Mouse (Mus musculus): ENCODE measurements at regions not wholly inside any gene's neighbourhood (a gene's known extent, or its start where the extent isn't known, plus 50 kb on each side); places are given as distances from the start of the nearest gene placed in this dataset.
"Not testable (repeated sequence)": the region's sequence is repeated elsewhere in the genome, so short reads cannot be mapped to it uniquely, and the experiment has no call there.

DNA sequence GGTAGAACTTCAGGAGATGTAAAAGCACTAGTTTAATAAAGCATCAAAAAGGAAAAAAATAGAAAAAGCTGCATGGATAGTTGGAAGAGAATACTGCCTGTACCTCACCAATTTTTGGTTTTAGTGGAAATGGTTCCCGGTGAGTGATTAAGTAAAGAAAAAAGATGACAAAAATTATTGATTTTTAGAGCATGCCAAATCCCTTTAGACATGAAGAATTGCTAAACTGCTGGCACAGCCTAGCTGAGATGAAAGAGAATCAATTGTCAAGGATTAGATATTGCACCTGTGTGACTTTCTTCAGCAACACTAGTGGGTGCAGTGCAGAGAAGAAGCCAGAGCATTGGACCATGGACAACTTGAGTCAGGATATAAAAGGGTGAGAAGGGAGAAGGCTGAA is 348.7 kb upstream of the Cpeb2 start:
- no peak for DNase-seq (ENCODE audit: low read depth, low spot score)

DNA sequence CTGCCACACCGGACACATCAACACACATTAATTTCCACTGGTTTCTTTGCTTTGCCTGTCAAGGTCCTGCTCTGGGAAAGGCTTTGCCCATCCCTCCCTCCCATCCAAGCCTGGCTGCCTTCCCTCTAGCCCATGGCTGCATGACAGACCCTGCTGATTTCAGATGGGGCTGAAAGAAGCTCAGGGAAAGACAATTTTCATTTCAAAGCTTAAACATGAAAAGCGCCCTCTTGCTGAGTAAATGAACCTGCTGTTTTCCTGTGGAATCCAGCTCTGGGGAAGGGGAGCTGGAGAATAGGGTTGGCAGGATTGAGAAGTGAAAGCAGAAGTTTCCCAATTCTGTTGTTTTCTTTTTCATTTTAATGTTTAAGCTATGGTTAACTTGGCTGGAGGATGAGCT is 341.1 kb upstream of the Cpeb2 start:
- no peak for DNase-seq (ENCODE audit: low read depth, low spot score)

DNA sequence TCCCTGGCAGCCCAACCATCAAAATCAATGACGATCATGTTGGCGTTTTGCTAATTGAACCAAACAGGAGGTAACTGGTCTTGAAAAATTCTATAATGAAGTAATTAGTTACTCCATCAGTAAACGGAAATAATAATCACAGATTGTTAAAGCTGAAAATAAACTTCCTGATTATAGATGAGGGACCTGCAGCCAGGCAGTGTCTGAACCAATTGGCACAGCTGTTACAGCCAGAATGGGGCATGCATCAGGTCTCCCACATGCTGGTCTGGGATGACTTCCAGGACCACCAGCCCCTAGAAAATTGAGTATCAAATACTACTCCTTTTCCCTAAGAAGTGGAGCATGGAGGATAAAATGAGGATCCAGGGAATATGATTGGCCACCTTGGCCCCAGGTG is 326.8 kb upstream of the Cpeb2 start:
- no peak for DNase-seq (ENCODE audit: low read depth, low spot score)

DNA sequence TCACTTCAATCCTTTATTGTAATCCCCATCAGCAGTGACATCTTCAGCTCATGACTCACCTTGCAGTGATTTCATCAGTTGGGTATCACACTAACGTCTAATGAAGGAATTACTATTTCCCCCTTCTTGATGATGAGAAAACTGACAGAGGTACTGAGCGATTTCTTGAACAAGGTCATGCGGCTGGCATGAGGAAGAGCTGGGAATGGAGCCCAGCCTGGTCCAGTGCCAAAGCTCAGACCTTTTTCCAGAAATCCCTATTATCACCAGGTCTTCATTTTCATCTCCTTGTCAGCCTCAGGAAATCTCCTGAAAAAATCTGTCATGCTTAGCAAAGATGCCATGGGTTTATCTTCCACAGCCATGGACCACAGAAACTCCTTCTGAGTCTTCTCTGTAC is 313.6 kb upstream of the Cpeb2 start:
- no peak for DNase-seq (ENCODE audit: low read depth, low spot score)

DNA sequence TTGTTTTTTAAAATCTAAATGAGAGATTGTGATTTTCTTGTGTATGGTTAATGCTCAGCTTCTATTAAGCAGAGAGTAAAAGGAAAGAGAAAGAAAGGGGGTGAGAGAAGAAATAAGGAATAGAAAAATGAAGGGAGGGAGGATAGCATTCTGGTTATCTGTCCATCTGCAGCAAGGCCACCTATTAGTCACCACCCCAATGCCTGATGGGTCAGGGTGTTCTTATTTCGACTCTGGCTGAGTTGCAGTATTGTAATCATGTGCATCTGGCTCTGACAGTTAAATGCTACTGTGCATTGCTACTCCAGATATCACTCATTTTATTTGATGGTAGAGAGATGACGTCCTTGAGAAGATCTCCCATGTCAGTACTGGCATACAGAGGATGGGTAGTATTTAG is 300.9 kb upstream of the Cpeb2 start:
- DNase-seq (ENCODE audit: low read depth, low spot score), result no peak

DNA sequence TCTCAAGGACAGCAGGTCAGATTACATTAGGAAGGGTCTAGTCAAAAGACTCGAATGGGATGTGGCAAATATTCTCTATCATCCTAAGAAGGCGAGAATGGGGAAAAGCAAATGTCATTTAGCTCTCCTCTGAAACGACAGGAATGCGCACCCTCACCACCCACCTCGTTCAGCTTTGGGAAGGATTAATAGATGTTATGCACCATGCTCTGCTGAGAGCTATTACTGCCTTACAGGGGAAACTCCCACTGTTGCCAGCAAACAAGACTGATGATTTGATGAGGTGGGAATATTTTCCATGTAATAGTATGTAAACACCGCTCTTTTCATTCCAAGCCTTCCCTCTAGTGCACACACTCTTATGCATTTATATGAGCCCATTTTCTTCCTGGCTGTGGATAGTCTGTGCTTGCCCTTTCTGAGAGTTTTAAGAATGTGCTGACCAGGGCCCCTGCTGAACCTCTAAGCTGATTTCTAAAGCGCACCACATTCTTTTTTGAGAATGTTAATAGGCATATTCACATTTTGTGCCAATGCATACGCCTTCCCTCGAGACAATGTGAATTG is 273.6 kb upstream of the Cpeb2 start:
- DNase-seq (ENCODE audit: low read depth, low spot score), result no peak

DNA sequence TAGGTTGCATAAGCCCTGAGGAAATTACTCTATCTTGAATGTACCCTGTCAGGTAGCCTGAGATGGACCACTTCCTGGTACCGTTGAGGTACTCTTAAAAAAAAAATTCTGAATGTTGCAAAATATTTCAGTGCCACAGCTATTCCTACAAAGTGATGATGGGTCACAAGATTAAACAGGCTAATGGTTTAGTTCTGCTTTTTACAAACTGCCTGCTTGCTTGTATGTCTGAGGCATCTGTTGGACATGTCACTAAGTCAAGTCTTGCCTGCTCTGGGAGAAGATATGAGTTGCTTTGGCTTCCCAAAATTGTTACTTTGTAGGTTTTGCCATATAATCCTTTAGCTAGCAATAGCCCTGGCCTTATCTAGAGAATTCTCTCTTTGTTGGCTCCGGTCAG is 266.0 kb upstream of the Cpeb2 start:
- not testable (repeated sequence) for DNase-seq (ENCODE audit: low read depth, low spot score)

DNA sequence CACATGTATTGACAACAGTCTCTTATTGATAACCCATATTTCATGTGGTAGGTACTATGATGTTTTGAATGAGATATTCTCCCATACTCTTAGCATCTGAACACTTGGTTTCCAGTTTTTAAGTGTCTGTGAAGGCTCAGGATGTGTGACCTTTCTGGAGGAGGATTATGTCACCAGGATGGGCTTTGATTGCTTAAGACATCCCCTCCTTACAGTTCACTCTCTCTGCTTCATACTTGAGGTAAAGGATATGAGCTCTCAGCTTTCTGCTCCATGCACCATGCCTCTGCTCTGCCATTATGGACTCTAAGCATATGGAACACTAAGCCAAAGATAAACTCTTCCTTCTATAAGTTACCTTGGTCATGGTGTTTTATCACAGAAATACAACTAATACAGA is 263.8 kb upstream of the Cpeb2 start:
- DNase-seq (ENCODE audit: low read depth, low spot score), result no peak

DNA sequence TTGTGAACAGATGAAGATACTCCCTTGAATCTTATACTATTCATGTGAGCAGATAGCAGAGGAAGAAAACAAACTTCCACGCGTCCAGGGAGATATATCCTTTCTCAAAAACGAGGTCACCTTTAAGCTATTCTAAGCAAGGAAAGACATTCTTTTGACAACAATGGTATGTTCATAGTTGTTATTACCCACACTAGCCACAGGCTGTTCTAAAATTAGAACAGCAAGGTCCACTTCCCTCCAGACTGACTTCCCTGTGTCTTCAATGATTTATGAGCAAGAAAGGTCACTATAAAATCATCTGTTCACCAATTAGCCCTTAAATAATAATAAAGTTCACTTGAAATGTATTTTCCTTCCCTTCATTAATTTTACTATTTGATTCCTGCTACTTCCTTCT is 263.3 kb upstream of the Cpeb2 start:
- no peak for DNase-seq (ENCODE audit: low read depth, low spot score)

DNA sequence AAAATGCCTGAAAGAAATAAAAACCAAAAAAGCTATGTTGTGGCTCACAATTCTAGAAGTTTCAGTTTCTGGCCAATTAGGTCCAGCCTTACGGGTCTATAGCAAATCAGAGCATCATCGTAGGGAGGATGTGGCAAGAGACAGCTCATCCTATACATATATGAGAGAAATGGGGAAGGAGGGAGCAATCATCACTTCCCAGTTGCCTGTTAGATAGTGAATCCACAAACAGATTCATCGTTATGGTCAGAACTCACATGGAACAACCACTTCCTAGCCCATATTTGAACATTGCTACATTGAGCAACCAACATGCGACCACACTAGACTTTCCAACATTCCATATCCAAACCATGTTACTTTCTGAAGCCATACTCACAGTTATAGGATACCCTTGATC is 255.9 kb upstream of the Cpeb2 start:
- no peak for DNase-seq (ENCODE audit: low read depth, low spot score)

DNA sequence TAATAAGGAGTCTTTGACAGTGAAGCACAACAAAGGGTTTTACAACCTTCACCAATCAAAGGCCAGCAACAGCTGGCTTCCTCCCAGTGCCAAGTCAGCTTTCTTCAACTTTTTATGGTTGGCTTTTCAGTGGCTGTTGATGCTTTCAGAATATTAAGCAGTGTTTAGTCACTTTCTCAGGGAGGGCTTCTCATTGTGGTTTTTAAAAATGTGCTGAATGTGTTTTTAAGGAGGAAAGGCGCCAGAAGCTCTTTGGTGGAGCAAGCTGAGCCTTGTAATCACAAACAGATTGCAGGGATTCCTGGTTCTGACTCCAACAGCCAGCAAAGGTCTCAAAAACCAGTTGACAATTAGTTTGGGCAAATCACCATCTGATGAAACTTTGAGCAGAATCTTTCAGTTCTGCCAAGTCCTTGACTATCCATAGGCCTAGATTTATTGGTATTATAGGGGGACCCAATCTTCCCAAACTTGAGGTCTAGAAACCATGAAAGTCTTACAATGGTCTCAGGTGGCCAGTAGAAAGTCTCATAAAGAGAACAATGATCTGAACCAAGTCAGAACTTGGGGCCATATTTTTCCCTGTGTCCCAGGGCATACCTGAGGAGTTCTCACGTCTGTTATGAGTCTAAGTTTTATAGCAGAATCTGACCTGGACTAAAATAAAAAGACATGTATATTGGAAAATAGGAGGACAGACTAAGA is 251.9 kb upstream of the Cpeb2 start:
- DNase-seq (ENCODE audit: low read depth, low spot score), result no peak

DNA sequence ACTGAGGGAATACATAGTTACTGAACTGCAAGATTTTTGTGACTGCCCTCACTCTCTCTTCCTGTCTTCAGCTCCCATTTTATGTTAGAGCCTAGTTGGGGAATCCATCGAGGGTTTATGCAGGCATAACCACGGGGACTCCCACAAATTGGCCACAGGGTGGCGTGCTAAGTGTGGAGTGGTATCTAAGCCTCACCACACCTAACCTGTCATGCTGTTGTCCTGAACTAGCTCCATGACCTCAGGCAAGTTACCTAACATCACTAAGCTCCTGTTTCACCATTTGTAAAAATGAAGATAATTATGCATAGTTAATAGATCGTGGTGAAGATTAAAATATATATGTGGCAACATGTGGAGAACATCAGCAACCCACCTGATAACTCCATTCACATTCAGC is 246.8 kb upstream of the Cpeb2 start:
- no peak for DNase-seq (ENCODE audit: low read depth, low spot score)

DNA sequence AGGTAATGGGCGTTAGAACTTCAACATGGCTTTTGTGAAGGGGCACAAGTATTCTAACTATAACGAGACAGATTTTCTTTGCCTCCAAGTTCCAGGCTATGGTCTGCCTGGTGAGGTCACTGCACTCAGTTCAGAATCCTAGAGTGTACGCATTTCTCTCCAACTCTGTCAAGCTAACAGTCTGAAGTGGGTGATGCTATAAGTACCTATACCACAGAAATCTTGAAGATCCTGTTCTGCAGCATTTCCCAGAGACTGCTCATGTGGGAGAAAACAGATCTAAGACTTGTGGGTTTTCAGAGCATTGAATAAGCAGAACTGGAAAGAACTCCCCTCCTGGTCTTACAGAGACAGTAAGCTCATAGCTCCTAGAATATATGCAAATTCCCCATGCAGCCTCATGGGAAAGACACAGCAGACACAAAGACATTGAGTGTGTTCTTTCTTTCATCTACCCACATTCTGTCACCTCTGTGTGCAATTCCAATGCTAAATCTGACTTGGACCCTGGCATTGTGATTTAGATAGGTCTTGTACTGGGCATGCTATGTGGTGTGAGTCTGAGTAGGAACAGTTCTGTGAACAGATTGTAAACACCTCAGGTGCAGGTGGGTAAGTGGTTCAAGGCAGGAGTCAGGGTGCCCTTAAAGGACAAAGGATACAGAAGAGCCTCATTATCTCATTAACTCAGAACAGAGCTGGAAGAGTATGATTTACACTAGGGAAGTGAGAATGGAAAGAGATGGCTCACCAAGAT is 245.1 kb upstream of the Cpeb2 start:
- peak; percentile 12 for DNase-seq (ENCODE audit: low read depth, low spot score)

DNA sequence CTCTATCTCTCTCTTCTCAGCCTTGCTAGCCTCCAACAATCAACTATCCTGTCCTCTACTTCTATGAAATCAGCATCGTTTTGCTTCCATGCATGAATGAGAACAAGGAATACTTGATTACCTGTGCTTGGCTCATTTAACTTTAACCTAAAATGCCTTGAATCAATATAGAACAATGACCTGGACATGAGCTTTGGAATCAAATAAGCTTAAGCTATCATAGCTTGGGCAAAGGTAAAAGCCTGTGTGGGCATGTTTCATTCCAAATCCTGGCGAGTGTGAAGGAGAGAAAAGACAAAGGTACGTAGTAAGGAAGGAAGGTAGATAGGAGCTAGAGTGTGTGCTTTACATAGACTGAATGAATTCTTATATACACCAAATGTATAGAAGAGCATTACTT is 243.7 kb upstream of the Cpeb2 start:
- DNase-seq (ENCODE audit: low read depth, low spot score), result no peak

DNA sequence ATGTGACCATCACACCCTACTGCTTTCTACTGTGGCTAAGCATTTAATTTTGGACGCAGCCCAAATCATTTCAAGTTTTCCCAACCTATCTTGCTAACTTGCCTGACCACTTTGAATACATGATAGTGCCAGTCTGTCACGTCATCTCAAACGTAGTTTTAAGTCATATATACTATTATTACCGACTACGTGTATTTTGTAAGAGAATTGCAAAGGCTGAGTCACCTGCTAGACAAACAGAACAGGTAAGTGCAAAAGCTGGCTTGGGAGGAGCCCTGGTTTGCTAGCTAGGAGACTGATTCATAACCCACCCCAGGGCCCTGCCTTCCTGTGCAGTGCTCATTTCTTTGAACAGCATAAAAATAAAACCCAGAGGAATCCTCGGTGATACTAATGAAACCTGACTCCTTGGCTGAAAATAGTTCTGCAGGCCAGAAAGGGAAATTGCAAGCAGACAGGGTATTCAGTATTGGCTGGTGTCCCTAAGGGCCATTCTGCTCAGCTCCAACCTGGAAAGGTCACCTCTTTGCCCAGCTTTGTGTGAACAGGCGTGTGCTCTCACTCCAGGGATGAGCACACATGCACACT is 208.9 kb upstream of the Cpeb2 start:
- DNase-seq (ENCODE audit: low read depth, low spot score), result no peak

DNA sequence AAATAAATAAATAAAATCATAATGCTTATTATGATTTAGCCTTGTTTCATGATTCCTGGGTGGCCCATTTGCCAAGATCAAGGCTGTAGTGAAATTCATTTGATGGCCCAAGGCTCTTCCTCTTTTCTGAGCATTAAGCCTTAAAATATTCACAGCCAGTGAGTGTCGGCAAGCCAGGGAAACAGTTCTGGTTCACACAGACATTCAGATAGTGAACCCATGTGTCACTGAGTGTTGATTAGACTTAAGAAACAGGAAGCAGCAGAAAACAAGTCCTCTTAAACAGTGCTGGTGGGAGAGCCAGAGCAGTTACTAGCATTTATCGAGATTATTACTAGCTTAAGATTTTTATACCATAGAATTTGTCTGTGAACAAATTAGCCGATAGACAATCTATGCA is 201.7 kb upstream of the Cpeb2 start:
- no peak for DNase-seq (ENCODE audit: low read depth, low spot score)

DNA sequence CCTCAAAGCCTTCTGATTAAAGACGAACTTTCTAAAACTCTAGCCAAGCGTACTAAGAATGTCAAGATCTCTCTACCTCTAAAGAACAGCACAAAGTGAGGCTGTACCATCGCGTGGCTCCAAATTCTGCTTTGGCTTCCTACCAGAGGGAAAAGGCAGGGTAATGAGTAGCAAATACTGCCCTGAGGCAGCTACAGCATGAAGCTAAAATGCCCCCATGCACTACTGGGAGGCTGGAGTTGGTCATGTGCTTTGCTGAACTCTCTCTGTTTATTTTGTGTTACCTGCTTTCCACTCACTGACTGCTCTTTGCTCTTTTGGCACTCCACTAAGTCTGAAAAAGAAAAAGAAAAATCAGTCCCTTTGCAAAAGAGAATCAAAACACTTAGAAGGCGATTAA is 201.1 kb upstream of the Cpeb2 start:
- no peak for DNase-seq (ENCODE audit: low read depth, low spot score)

DNA sequence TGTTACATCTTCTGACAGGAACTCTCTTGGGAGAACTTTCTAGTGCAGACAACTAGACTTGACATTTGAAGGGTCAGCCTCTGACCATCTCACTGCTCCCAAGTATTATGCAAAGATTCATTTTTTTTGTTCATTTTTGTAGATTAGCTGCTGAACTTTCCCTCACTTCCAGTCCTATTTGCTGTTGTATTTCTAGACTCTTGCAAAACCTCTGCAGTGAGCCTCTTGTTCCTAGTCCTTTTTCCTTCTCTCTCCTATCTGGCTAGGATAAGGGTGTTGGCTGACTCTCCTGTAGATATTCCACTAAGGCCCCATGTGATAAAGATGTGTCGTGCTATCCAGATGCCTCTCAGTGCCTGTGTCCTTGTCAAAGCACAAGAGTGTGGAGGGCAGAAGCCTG is 198.5 kb upstream of the Cpeb2 start:
- no peak for DNase-seq (ENCODE audit: low read depth, low spot score)

DNA sequence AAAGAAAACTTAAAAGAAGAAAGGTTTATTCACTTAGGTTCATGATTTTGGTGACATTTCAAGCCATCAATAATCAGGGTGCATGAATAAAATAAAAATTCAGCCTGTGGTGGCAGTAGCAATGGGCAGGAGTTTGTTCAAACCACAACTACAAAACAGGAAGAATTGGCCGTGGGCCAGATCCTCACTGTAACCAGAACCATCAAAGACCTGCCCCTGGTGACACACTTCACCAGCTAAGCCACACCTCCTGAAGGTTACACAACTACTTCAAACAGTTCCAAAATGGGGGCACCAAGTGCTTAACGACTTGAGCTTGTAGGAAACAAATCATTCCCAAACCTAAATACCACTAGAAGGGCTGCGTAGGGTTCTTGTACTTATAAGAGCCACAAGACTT is 195.4 kb upstream of the Cpeb2 start:
- peak; percentile 12 for DNase-seq (ENCODE audit: low read depth, low spot score)

DNA sequence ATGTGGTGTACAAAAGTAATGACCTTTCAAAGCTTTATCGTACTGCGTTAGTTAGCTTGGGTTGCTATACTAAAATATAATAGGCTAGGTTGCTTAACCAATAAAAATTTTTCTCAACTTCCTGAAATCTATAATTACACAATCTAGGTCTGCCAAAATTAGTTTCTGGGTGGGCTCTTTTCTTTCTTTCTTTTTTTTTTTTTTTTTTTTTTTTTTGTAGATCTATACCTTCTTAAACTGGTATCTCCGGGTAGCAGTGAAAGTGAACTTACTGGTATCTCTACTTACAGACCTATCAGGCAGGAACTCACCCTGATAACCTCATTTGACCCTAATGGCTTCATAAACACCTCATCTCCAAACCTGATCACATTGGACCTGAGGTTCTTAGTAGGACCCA is 193.4 kb upstream of the Cpeb2 start:
- DNase-seq (ENCODE audit: low read depth, low spot score), result no peak

DNA sequence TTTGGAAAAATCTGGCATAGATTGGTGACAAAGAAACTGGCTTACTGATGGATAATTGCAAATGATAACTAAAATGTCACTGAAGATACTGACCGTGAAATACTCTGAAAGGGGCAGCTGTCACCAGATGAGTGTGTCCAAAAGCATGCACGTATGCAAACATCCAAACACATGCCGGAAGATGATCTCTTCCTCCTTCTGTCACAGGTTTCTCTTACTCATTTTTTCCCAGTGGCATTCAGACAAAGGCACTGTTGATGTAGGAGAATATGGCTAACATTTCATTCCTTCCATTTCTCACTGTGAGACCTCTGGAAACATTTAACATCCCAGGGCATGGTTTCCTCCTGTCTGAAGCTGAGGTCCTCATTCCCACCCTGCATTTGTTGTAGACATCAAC is 190.4 kb upstream of the Cpeb2 start:
- no peak for DNase-seq (ENCODE audit: low read depth, low spot score)

DNA sequence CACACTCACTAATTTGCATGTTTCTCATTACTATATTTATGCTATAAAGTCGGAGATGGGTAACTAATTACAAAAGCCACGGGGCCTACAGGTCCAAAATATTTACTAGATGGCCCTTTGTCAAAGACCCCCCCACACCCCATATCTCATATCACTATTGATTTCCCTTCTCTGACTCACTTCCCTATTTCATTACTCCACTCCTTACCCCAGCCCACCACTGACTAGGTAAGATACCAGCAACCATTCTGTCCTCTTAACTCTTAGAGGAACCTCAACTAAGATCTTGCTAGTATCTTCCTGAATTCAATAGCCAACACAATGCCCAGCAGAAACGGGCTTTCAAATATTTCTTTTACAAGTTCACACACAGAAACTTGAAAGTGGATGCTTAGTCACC is 187.1 kb upstream of the Cpeb2 start:
- DNase-seq (ENCODE audit: low read depth, low spot score), result no peak

DNA sequence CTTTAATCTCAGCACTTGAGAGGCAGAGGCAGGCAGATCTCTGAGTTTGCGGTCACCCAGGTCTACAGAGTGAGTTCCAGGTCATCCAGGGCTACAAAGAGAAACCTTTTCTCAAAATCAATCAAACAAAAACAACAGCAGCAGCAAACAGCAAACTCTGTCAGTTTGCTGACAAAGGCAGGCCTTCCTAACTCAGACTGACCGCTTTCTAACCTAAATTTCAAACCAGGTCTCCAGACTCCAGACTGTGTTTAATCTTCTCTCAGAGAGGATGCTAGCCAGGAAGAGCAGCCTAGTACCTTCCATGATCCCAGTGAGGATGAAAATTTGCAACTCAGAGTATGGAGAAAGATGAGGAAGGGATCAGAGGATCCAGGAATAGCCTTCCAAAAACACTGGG is 185.7 kb upstream of the Cpeb2 start:
- DNase-seq (ENCODE audit: low read depth, low spot score), result no peak
